Mouse (Mus musculus) lung, adult 2 months (tissue): ENCODE measurements at regions not wholly inside any gene's neighbourhood (a gene's known extent, or its start where the extent isn't known, plus 50 kb on each side); places are given as distances from the start of the nearest gene placed in this dataset.

Source experiments
- CTCF ChIP-seq: fragments of 200-500 bp; IDR thresholded peaks from 2 replicates; pipeline ENCODE4 v1.5.1; 2011; ENCODE audit warnings: mild to moderate bottlenecking, low read length, control low read depth; ENCODE audit not compliant: insufficient read depth
- POLR2A ChIP-seq: fragments of 200-500 bp; IDR thresholded peaks from 2 replicates; pipeline ENCODE4 v1.6.1; 2011; ENCODE audit warnings: low read depth, mild to moderate bottlenecking, control low read depth, low read length, borderline replicate concordance; ENCODE audit errors: extremely low read depth

GRCm38 (mm10) chr4:131346727-131347126, 402.5 kb downstream of the Matn1 start:
- TF ChIP-seq POLR2A (no peak), CTCF (no peak)
